Mouse (Mus musculus): Measurements from ENCODE around the gene Adh1.

DNA sequence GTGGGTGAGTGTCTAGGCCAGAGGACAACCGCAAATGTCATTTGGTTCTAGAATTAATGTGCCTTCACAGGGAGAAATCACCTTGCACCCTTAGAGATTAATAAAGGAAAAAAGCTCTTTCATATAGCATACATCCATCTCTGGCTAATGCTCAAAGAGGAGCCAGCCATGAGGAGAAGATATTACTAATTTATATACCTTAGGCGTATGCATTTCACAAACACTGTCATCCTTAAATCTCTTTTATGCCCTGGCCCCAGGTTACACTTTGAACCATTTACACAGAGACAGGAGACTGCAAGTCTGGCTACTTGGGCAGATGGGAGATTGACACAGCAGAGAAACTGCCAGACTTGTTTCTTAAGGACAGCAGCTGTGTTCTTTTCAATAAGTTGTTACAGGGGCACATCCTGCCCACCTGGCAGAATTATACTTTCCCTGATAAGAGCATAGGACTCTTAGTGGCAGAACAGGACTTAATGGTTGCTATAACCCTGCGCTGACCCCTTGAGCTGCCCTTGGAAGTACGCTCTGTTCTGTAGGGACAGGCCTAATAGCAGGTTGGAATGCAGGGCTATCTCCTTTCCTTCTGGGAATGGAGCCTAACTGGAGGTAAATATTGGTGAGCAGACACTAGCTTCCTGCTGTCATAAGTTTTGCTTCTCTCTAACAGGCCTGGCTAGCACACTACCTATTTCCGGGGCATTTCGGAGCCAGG lies 43.1 kb downstream of the Adh1 start:
- no peak for TF ChIP-seq CTCF (IDR thresholded peaks at IDR 0.05; ENCODE audit: low read depth)
- TF ChIP-seq EP300 (IDR thresholded peaks at IDR 0.05; ENCODE audit: low read depth): no peak
